Mouse (Mus musculus) MEL (cell line): ENCODE measurements around the gene Wfdc16.

ENCODE experiments used
- CHD1 ChIP-seq: IDR thresholded peaks from 2 replicates; pipeline ENCODE4 v1.6.1; 2012; ENCODE audit warnings: low read depth, mild to moderate bottlenecking, inconsistent platforms, low read length, improper control_type of control experiment
- CTCF ChIP-seq, 3 experiments: IDR thresholded peaks in 2 of 3; conservative IDR thresholded peaks in 1 of 3; 2 replicates each; pipeline ENCODE4 v1.5.1; 2011 to 2012; ENCODE audit warnings: low read length in 3 of 3, low read depth in 2 of 3, mild to moderate bottlenecking in 2 of 3, improper control_type of control experiment in 1 of 3, inconsistent platforms in 1 of 3, mixed read lengths in 1 of 3, moderate library complexity in 1 of 3; ENCODE audit not compliant: control insufficient read depth in 1 of 3, insufficient read depth in 1 of 3, poor library complexity in 1 of 3, severe bottlenecking in 1 of 3
- EP300 ChIP-seq, 2 experiments: IDR thresholded peaks; 2 replicates each; pipeline ENCODE4 v1.6.1; 2011; ENCODE audit warnings: improper control_type of control experiment in 2 of 2, low read length in 2 of 2, low read depth in 1 of 2, mild to moderate bottlenecking in 1 of 2
- GATA1 ChIP-seq: IDR thresholded peaks from 2 replicates; pipeline ENCODE4 v1.6.1; 2011; ENCODE audit warnings: low read depth, low read length, improper control_type of control experiment
- MAX ChIP-seq: IDR thresholded peaks from 2 replicates; pipeline ENCODE4 v1.6.1; 2011; ENCODE audit warnings: low read length, improper control_type of control experiment
- POLR2A ChIP-seq, 2 experiments: IDR thresholded peaks; 2 replicates each; pipeline ENCODE4 v1.6.1; 2011 to 2012; ENCODE audit warnings: low read length in 2 of 2, mild to moderate bottlenecking in 2 of 2, control low read depth in 1 of 2, improper control_type of control experiment in 1 of 2, low read depth in 1 of 2, moderate library complexity in 1 of 2; ENCODE audit not compliant: control insufficient read depth in 1 of 2, insufficient read depth in 1 of 2, poor library complexity in 1 of 2
- POLR2AphosphoS2 ChIP-seq: IDR thresholded peaks from 2 replicates; pipeline ENCODE4 v1.6.1; 2011; ENCODE audit warnings: low read length, improper control_type of control experiment
- TCF12 ChIP-seq: IDR thresholded peaks from 2 replicates; pipeline ENCODE4 v1.6.1; 2014; ENCODE audit warnings: low read depth, mild to moderate bottlenecking, inconsistent platforms, low read length, improper control_type of control experiment, moderate library complexity
- ZNF384 ChIP-seq: IDR thresholded peaks from 2 replicates; pipeline ENCODE4 v1.6.1; 2012; ENCODE audit warnings: low read depth, mild to moderate bottlenecking, inconsistent platforms, low read length, improper control_type of control experiment

GRCm38 (mm10) chr2:164676916-164677685 lies 38.5 kb upstream of the Wfdc16 start:
- TF ChIP-seq CTCF (IDR thresholded peaks at IDR 0.05 in 2 of 3, conservative IDR thresholded peaks at IDR 0.05 in 1 of 3; ENCODE audit: control insufficient read depth in 1 of 3, insufficient read depth in 1 of 3, low read depth in 2 of 3, low read length in 3 of 3, poor library complexity in 1 of 3, severe bottlenecking in 1 of 3) (no peak), ZNF384 (peak; percentile 51; the same call in 1 of the 2 replicates), CHD1 (no peak), POLR2AphosphoS2 (0 out of 2 replicates have a peak, but pooled peaks have one; percentile 32), GATA1 (peak; percentile 98), MAX (no peak), TCF12 (peak; percentile 98), EP300 (IDR thresholded peaks at IDR 0.05; ENCODE audit: low read depth in 1 of 2, low read length in 2 of 2) (peak; percentile 97), POLR2A (IDR thresholded peaks at IDR 0.05; ENCODE audit: control insufficient read depth in 1 of 2, insufficient read depth in 1 of 2, low read depth in 1 of 2, low read length in 2 of 2, poor library complexity in 1 of 2) (no peak)
